ENCODE assay signal across 8 mouse cellular contexts in genomic region chr2:151494035-151494803, GRCm38 (mm10). TPM values are rescaled to one million over a fixed set of nuclear protein-coding genes. Genes with fewer than 3 reads are reported as not detected.
DNase-seq lines count a peak whose midpoint lies in the region; ATAC-seq and TF ChIP-seq lines count a peak whose summit lies in the region.

Gene Nsfl1c, plus strand, starts transcription at chr2:151494182.

- DNase-seq in CD8-positive naive resting alpha-beta T cell, adult 2 months (ENCODE audit: low read depth in 2 of 2, low spot score in 2 of 2) = peak; percentile 96 to 97
- DNase-seq in c-Kit-positive CD71-negative TER-119-negative erythroid progenitor cells, embryonic 14.5 days (ENCODE audit: low read depth) = peak; percentile 87
- DNase-seq in forebrain, embryonic 10.5 days (ENCODE audit: extremely low spot score, low spot score) = peak; percentile 96
- DNase-seq in kidney, postnatal 25 days = peak; percentile 96 to 97
- DNase-seq in liver, embryonic 14.5 days (ENCODE audit: low read depth in 3 of 3, low spot score in 3 of 3) = peak; percentile 80 to 84 (median 81)
- peak; percentile 96 for DNase-seq in neural tube, embryonic 11.5 days (ENCODE audit: low spot score)
- DNase-seq in stomach, postnatal 0 days (ENCODE audit: low spot score) = peak; percentile 94

- WGBS in forebrain, embryonic 10.5 days = under 1% methylated on average over 73 of the region's 73 CpGs
- WGBS in heart, embryonic 15.5 days = under 1% methylated on average over 71 of the region's 73 CpGs
- 0% methylated on average over 65 of the region's 73 CpGs for WGBS in liver, embryonic 14.5 days (ENCODE audit: insufficient replicate concordance)
- under 1% methylated on average over 71 of the region's 73 CpGs for WGBS in neural tube, embryonic 11.5 days
- WGBS in stomach, postnatal 0 days = under 1% methylated on average over 72 of the region's 73 CpGs

- no peaks in the 10 kb centered on the region for H3K27me3 ChIP-seq in forebrain, embryonic 10.5 days (ENCODE audit: poor library complexity, severe bottlenecking)
- H3K27me3 ChIP-seq in heart, embryonic 15.5 days = 0 out of 2 replicates have a peak, but pooled peaks cover under 1% of the 10 kb centered on the region
- no peaks in the 10 kb centered on the region for H3K27me3 ChIP-seq in liver, embryonic 14.5 days (ENCODE audit: control insufficient read depth, insufficient read depth, low read length)
- H3K27me3 ChIP-seq in neural tube, embryonic 11.5 days (ENCODE audit: control insufficient read depth, insufficient read depth, low read length) = no peaks in the 10 kb centered on the region
- H3K27me3 ChIP-seq in stomach, postnatal 0 days (ENCODE audit: control insufficient read depth, insufficient read depth, low read length) = no peaks in the 10 kb centered on the region

- TF ChIP-seq EP300 in liver, embryonic 14.5 days (IDR thresholded peaks at IDR 0.05; ENCODE audit: low read depth) = no peak
- TF ChIP-seq EP300 in stomach, postnatal 0 days (optimal IDR thresholded peaks at IDR 0.05) = no peak

- peak; percentile 98 for TF ChIP-seq CTCF in liver, embryonic 14.5 days (IDR thresholded peaks at IDR 0.05; ENCODE audit: low read depth)
- peak; percentile 97 for TF ChIP-seq CTCF in stomach, postnatal 0 days (IDR thresholded peaks at IDR 0.05; ENCODE audit: low read depth)

- H3K9ac ChIP-seq in heart, embryonic 15.5 days = peak within 1 kb of the TSS; percentile 94
- peak within 1 kb of the TSS; percentile 72 for H3K9ac ChIP-seq in liver, embryonic 14.5 days (replicated peaks)
- peak within 1 kb of the TSS; percentile 94 for H3K9ac ChIP-seq in neural tube, embryonic 11.5 days (ENCODE audit: low read length)
- peak within 1 kb of the TSS; percentile 93 for H3K9ac ChIP-seq in stomach, postnatal 0 days (ENCODE audit: low read length)

- no peaks in the 10 kb centered on the region for H3K9me3 ChIP-seq in forebrain, embryonic 10.5 days
- no peaks in the 10 kb centered on the region for H3K9me3 ChIP-seq in heart, embryonic 15.5 days (replicated peaks)
- no peaks in the 10 kb centered on the region for H3K9me3 ChIP-seq in liver, embryonic 14.5 days (ENCODE audit: control insufficient read depth, low read length)
- H3K9me3 ChIP-seq in neural tube, embryonic 11.5 days (ENCODE audit: control insufficient read depth, low read length) = no peaks in the 10 kb centered on the region
- no peaks in the 10 kb centered on the region for H3K9me3 ChIP-seq in stomach, postnatal 0 days (ENCODE audit: control insufficient read depth, low read length)

- peak within 1 kb of the TSS; percentile 87 for H3K4me3 ChIP-seq in forebrain, embryonic 10.5 days
- peak within 1 kb of the TSS; percentile 99 for H3K4me3 ChIP-seq in heart, embryonic 15.5 days
- H3K4me3 ChIP-seq in liver, embryonic 14.5 days (ENCODE audit: insufficient read depth in 1 of 2, low read depth in 2 of 2, low read length in 2 of 2) = peak within 1 kb of the TSS; percentile 77 to 82
- H3K4me3 ChIP-seq in neural tube, embryonic 11.5 days (ENCODE audit: low read depth, low read length) = peak within 1 kb of the TSS; percentile 89
- H3K4me3 ChIP-seq in stomach, postnatal 0 days (ENCODE audit: low read depth, low read length) = peak within 1 kb of the TSS; percentile 89

- peak; percentile 99 for ATAC-seq in heart, embryonic 15.5 days (replicated peaks; ENCODE audit: insufficient number of reproducible peaks, insufficient read depth, low FRiP score, low read depth)
- peak; percentile 100 for ATAC-seq in liver, embryonic 14.5 days (ENCODE audit: insufficient read depth)
- ATAC-seq in neural tube, embryonic 11.5 days (ENCODE audit: insufficient read depth, low FRiP score, low TSS enrichment) = peak; percentile 100
- peak; percentile 100 for ATAC-seq in stomach, postnatal 0 days (ENCODE audit: low FRiP score, low TSS enrichment)

- peak within 1 kb of the TSS; percentile 91 for H3K27ac ChIP-seq in forebrain, embryonic 10.5 days
- peak within 1 kb of the TSS; percentile 66 for H3K27ac ChIP-seq in heart, embryonic 15.5 days
- no peak within 1 kb of the TSS for H3K27ac ChIP-seq in liver, embryonic 14.5 days
- no peak within 1 kb of the TSS for H3K27ac ChIP-seq in neural tube, embryonic 11.5 days (ENCODE audit: low read depth, low read length)
- peak within 1 kb of the TSS; percentile 58; the same call in 1 of the 2 replicates for H3K27ac ChIP-seq in stomach, postnatal 0 days (replicated peaks)

- H3K36me3 ChIP-seq in forebrain, embryonic 10.5 days (replicated peaks) = peaks cover 34% of the 10 kb centered on the region
- peaks cover 18% of the 10 kb centered on the region; the same call in 1 of the 2 replicates for H3K36me3 ChIP-seq in heart, embryonic 15.5 days
- H3K36me3 ChIP-seq in liver, embryonic 14.5 days (replicated peaks; ENCODE audit: control insufficient read depth, insufficient read depth, low read depth) = peaks cover 2% of the 10 kb centered on the region; the same call in 1 of the 2 replicates
- H3K36me3 ChIP-seq in neural tube, embryonic 11.5 days (ENCODE audit: control insufficient read depth, insufficient read depth, low read length) = 0 out of 2 replicates have a peak, but pooled peaks cover 2% of the 10 kb centered on the region
- no peaks in the 10 kb centered on the region for H3K36me3 ChIP-seq in stomach, postnatal 0 days (ENCODE audit: control insufficient read depth, insufficient read depth, low read length)

- H3K4me2 ChIP-seq in heart, embryonic 15.5 days = peak within 1 kb of the TSS; percentile 93
- peak within 1 kb of the TSS; percentile 77 for H3K4me2 ChIP-seq in liver, embryonic 14.5 days (ENCODE audit: low read depth)
- H3K4me2 ChIP-seq in neural tube, embryonic 11.5 days (ENCODE audit: low read depth) = peak within 1 kb of the TSS; percentile 65
- H3K4me2 ChIP-seq in stomach, postnatal 0 days (replicated peaks; ENCODE audit: low read depth) = peak within 1 kb of the TSS; percentile 78

- H3K4me1 ChIP-seq in forebrain, embryonic 10.5 days = peaks cover 22% of the 10 kb centered on the region
- peaks cover 15% of the 10 kb centered on the region for H3K4me1 ChIP-seq in heart, embryonic 15.5 days (replicated peaks)
- peaks cover 0 to 4% of the 10 kb centered on the region in 2 experiments; a peak in 2 of 4 replicates for H3K4me1 ChIP-seq in liver, embryonic 14.5 days (replicated peaks; ENCODE audit: control insufficient read depth in 2 of 2, insufficient read depth in 2 of 2, low read length in 1 of 2)
- H3K4me1 ChIP-seq in neural tube, embryonic 11.5 days (ENCODE audit: control insufficient read depth, insufficient read depth, low read length) = peaks cover 4% of the 10 kb centered on the region; the same call in 1 of the 2 replicates
- no peaks in the 10 kb centered on the region for H3K4me1 ChIP-seq in stomach, postnatal 0 days (replicated peaks; ENCODE audit: control insufficient read depth, insufficient read depth)

RNA-seq across cellular contexts. Expression of gene Nsfl1c, which starts in this region (rescaled TPM):
- 301 and 309 TPM in 2 replicates for polyA plus RNA-seq in forebrain, embryonic 10.5 days (2016; fragmentation: Nextera tagmentation; extraction: Ambion mirVana)
- polyA plus RNA-seq in heart, embryonic 15.5 days (2015; fragmentation: Nextera tagmentation; extraction: Ambion mirVana) = 135 and 152 TPM in 2 replicates
- polyA plus RNA-seq in liver, embryonic 14.5 days (2012; rRNA removed) = 37.1 and 53.2 TPM in 2 replicates
- polyA plus RNA-seq in liver, embryonic 14.5 days (2014; fragmentation: Nextera tagmentation; extraction: Ambion mirVana) = 64.6 and 67.2 TPM in 2 replicates
- 287 and 297 TPM in 2 replicates for polyA plus RNA-seq in neural tube, embryonic 11.5 days (2014; fragmentation: Nextera tagmentation; extraction: Ambion mirVana)
- polyA plus RNA-seq in stomach, postnatal 0 days (2015; fragmentation: Nextera tagmentation; extraction: Ambion mirVana) = 118 and 120 TPM in 2 replicates

Comparison
In these comparisons a context has a peak if more than half of its experiments do, and no peak if none do; other contexts are left out.
1. H3K27ac ChIP-seq: peak in forebrain, embryonic 10.5 days (single experiment), heart, embryonic 15.5 days (single experiment) and stomach, postnatal 0 days (single experiment); none in liver, embryonic 14.5 days (single experiment) and neural tube, embryonic 11.5 days (single experiment).
2. Peak in every context shown above with its lines, with median percentiles within 50 percentile points of each other: DNase-seq, H3K4me3 ChIP-seq, ATAC-seq, H3K4me2 ChIP-seq and H3K9ac ChIP-seq.